Mouse (Mus musculus): ENCODE measurements around the gene Olfr283. TPM values are rescaled to one million over a fixed set of nuclear protein-coding genes. Genes with fewer than 3 reads are reported as not detected.
"Not testable (repeated sequence)": the region's sequence is repeated elsewhere in the genome, so short reads cannot be mapped to it uniquely, and the experiment has no call there.

Gene Olfr283
- polyA plus RNA-seq (2014; fragmentation: Nextera tagmentation; extraction: Ambion mirVana), result not detected in 2 replicates

DNA sequence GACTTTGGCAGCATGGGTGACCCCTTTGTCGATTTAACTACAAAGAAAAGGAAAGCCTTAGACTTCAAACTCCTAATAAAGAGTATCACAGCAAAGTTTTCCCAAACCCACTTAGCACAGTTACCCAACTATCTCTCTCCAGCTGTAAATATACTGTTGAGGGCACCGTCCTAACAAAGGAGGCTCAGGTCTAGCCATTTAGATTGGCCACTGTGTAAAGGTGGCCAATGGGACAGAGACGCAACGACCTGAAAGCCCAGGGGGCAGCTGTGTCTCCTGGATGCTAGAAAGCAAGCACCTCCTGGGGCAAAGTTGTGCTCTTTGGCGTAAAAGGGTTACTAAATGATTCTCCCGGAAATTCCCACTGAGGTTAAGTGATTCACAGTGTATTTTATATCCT, at the start of gene Olfr283:
Gene Olfr283 (minus strand): TSS at position 101 of the 400 bp plus-strand sequence.
- 85% methylated on average over 6 of the region's 6 CpGs for WGBS
- H3K9ac ChIP-seq (ENCODE audit: low read length), result no peak within 1 kb of the TSS
- no peak within 1 kb of the TSS for H3K4me2 ChIP-seq (ENCODE audit: low read depth, severe bottlenecking)
- no peak within 1 kb of the TSS for H3K4me3 ChIP-seq (ENCODE audit: low read depth, low read length)
- H3K27ac ChIP-seq (replicated peaks; ENCODE audit: low read depth, low read length), result no peak within 1 kb of the TSS
- H3K4me1 ChIP-seq (ENCODE audit: control insufficient read depth, insufficient read depth, low read length), result no peaks in the 10 kb centered on the region
- no peaks in the 10 kb centered on the region for H3K9me3 ChIP-seq (ENCODE audit: control insufficient read depth, low read length)
- no peaks in the 10 kb centered on the region for H3K36me3 ChIP-seq (ENCODE audit: control insufficient read depth, insufficient read depth, low read length)
- DNase-seq (ENCODE audit: low spot score), result no peak
- ATAC-seq (ENCODE audit: insufficient number of reproducible peaks, low FRiP score, low TSS enrichment, low read depth), result no peak
- H3K27me3 ChIP-seq (ENCODE audit: control insufficient read depth, insufficient read depth, low read length), result no peaks in the 10 kb centered on the region

DNA sequence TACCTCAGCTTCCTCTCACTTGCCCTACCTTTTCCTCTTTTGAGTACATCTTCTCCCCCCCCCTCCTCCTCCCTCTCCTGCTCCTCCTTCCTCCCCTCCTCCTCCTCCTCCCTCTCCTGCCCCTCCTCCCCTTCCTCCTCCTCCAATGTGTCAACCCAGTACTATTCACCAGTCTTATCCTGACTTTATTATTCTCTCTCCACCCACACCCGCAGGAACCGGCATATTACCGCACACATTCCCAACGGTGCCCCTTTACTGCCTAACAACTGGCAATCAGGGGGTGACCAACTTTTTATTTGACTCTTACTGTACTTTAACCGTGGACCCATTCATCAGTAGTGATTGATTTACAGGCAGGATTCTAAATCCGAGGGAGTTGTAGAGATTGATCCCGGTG, 44.4 kb upstream of the Olfr283 start:
- WGBS, result 72% methylated on average over 7 of the region's 7 CpGs
- Histone ChIP-seq H3K9ac (ENCODE audit: low read length) (no peak overlapping the region), H3K4me3 (ENCODE audit: low read depth, low read length) (no peak overlapping the region), H3K36me3 (ENCODE audit: control insufficient read depth, insufficient read depth, low read length) (no peaks in the 10 kb centered on the region), H3K4me2 (ENCODE audit: low read depth, severe bottlenecking) (no peak overlapping the region), H3K9me3 (ENCODE audit: control insufficient read depth, low read length) (no peaks in the 10 kb centered on the region), H3K27me3 (ENCODE audit: control insufficient read depth, insufficient read depth, low read length) (no peaks in the 10 kb centered on the region), H3K27ac (replicated peaks; ENCODE audit: low read depth, low read length) (no peak overlapping the region), H3K4me1 (ENCODE audit: control insufficient read depth, insufficient read depth, low read length) (peaks cover 7% of the 10 kb centered on the region; the same call in 1 of the 2 replicates)
- DNase-seq (ENCODE audit: low spot score) (no peak), ATAC-seq (ENCODE audit: insufficient number of reproducible peaks, low FRiP score, low TSS enrichment, low read depth) (no peak)

- no peak overlapping the region for H3K9ac ChIP-seq (ENCODE audit: low read length)
- ATAC-seq (ENCODE audit: insufficient number of reproducible peaks, low FRiP score, low TSS enrichment, low read depth), result no peak
- DNase-seq (ENCODE audit: low spot score), result no peak
- H3K36me3 ChIP-seq (ENCODE audit: control insufficient read depth, insufficient read depth, low read length), result no peaks in the 10 kb centered on the region
- H3K9me3 ChIP-seq (ENCODE audit: control insufficient read depth, low read length), result no peaks in the 10 kb centered on the region
- no peak overlapping the region for H3K4me3 ChIP-seq (ENCODE audit: low read depth, low read length)
- peaks cover 7% of the 10 kb centered on the region; the same call in 1 of the 2 replicates for H3K4me1 ChIP-seq (ENCODE audit: control insufficient read depth, insufficient read depth, low read length)
- no peak overlapping the region for H3K27ac ChIP-seq (replicated peaks; ENCODE audit: low read depth, low read length)
- no peak overlapping the region for H3K4me2 ChIP-seq (ENCODE audit: low read depth, severe bottlenecking)
- 64% methylated on average over 6 of the region's 6 CpGs for WGBS
- no peaks in the 10 kb centered on the region for H3K27me3 ChIP-seq (ENCODE audit: control insufficient read depth, insufficient read depth, low read length)
These were observed 44.0 kb upstream of the Olfr283 start for GRCm38 (mm10) chr15:98424753-98425152.

DNA sequence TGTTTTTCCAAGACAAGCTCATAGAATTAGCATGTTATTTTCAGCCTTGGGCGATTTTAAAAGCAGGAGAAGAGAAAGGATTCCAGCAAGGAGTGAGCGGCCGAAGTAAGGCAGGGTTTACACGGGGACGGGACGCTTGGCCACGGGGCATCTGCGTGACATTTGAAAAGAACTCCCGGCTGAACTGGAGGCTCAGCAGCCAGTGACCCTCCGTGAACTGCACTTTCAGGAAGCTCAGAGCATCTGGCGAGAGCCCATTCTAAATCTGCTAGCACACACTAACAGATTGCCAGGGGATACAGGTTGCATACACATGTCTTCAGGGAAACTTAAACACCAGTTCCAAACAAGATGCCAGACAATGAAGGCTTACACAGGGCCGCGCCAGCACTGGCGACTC, 43.6 kb upstream of the Olfr283 start:
- H3K36me3 ChIP-seq (ENCODE audit: control insufficient read depth, insufficient read depth, low read length), result no peaks in the 10 kb centered on the region
- WGBS, result 56% methylated on average over 14 of the region's 14 CpGs
- H3K27ac ChIP-seq (replicated peaks; ENCODE audit: low read depth, low read length), result no peak overlapping the region
- DNase-seq (ENCODE audit: low spot score), result peak; percentile 27
- ATAC-seq (ENCODE audit: insufficient number of reproducible peaks, low FRiP score, low TSS enrichment, low read depth), result no peak
- no peaks in the 10 kb centered on the region for H3K27me3 ChIP-seq (ENCODE audit: control insufficient read depth, insufficient read depth, low read length)
- H3K4me2 ChIP-seq (ENCODE audit: low read depth, severe bottlenecking), result no peak overlapping the region
- H3K4me3 ChIP-seq (ENCODE audit: low read depth, low read length), result no peak overlapping the region
- no peak overlapping the region for H3K9ac ChIP-seq (ENCODE audit: low read length)
- H3K4me1 ChIP-seq (ENCODE audit: control insufficient read depth, insufficient read depth, low read length), result peaks cover 7% of the 10 kb centered on the region; the same call in 1 of the 2 replicates
- H3K9me3 ChIP-seq (ENCODE audit: control insufficient read depth, low read length), result no peaks in the 10 kb centered on the region

DNA sequence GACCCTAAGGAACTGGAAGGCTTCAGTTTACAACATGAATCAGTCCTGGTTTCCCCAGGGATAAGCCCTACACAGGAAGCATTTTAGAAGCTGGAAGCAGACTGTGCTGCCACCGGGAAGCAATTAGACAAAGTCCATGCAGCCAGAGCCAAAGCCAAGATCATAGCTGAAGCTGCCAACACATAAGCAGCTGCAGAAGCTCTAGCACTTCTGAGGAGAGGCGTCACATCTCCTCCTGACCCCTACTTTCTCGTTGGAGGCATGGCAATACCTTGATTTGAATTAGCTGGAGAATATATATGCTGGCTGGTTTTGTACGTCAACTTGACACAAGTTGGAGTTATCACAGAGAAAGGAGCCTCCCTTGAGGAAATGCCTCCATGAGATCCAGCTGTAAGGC, 40.2 kb upstream of the Olfr283 start:
- H3K9ac ChIP-seq (ENCODE audit: low read length), result no peak overlapping the region
- DNase-seq (ENCODE audit: low spot score), result peak; percentile 18
- no peaks in the 10 kb centered on the region for H3K27me3 ChIP-seq (ENCODE audit: control insufficient read depth, insufficient read depth, low read length)
- no peak overlapping the region for H3K4me2 ChIP-seq (ENCODE audit: low read depth, severe bottlenecking)
- H3K4me3 ChIP-seq (ENCODE audit: low read depth, low read length), result no peak overlapping the region
- no peaks in the 10 kb centered on the region for H3K9me3 ChIP-seq (ENCODE audit: control insufficient read depth, low read length)
- peaks cover 7% of the 10 kb centered on the region; the same call in 1 of the 2 replicates for H3K4me1 ChIP-seq (ENCODE audit: control insufficient read depth, insufficient read depth, low read length)
- no peaks in the 10 kb centered on the region for H3K36me3 ChIP-seq (ENCODE audit: control insufficient read depth, insufficient read depth, low read length)
- no peak for ATAC-seq (ENCODE audit: insufficient number of reproducible peaks, low FRiP score, low TSS enrichment, low read depth)
- H3K27ac ChIP-seq (replicated peaks; ENCODE audit: low read depth, low read length), result no peak overlapping the region
- 66% methylated on average over 4 of the region's 4 CpGs for WGBS

DNA sequence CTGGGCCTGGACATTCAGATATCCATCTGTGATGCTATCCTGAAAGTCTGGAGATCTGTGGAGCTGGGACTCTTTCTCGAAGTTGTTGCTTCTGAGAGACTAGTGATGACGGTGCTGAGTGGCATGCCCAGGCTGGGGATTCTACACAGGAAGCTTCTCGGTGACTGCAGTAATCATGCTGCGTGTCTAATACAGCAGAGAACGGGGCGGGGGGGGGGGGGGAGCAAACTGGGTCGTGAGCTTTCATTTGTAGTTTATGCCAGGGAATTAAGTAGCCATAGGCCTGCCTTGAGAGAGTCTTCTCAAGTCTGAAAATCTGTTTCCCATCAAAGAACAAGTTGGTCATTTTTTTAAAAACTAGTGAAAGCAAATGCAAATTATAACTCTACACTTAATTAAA, 37.4 kb upstream of the Olfr283 start:
- Histone ChIP-seq H3K4me3 (ENCODE audit: low read depth, low read length) (no peak overlapping the region), H3K27ac (replicated peaks; ENCODE audit: low read depth, low read length) (no peak overlapping the region), H3K36me3 (ENCODE audit: control insufficient read depth, insufficient read depth, low read length) (no peaks in the 10 kb centered on the region), H3K4me1 (ENCODE audit: control insufficient read depth, insufficient read depth, low read length) (no peaks in the 10 kb centered on the region), H3K4me2 (ENCODE audit: low read depth, severe bottlenecking) (no peak overlapping the region), H3K27me3 (ENCODE audit: control insufficient read depth, insufficient read depth, low read length) (no peaks in the 10 kb centered on the region), H3K9me3 (ENCODE audit: control insufficient read depth, low read length) (no peaks in the 10 kb centered on the region), H3K9ac (ENCODE audit: low read length) (no peak overlapping the region)
- DNase-seq (ENCODE audit: low spot score) (peak; percentile 6), ATAC-seq (ENCODE audit: insufficient number of reproducible peaks, low FRiP score, low TSS enrichment, low read depth) (no peak)
- WGBS, result 72% methylated on average over 6 of the region's 7 CpGs

DNA sequence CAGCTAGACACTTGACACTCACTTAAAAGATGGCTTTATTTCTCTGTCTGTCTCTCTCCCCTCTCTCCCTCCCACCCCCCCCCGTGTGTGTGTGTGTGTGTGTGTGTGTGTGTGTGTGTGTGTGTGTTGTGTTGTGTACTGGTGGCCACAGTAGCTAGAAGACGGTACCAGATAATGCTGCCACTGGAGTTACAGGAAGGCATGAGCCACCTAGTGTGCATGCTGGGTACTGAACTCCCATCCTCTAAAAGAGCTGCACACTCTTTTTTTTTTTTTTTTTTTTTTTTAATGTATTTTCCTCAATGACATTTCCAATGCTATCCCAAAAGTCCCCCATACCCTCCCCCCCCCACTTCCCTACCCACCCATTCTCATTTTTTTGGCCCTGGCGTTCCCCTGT, 36.5 kb upstream of the Olfr283 start:
- peak; percentile 21 for DNase-seq (ENCODE audit: low spot score)
- not testable (repeated sequence) for H3K27me3 ChIP-seq (ENCODE audit: control insufficient read depth, insufficient read depth, low read length); ATAC-seq (ENCODE audit: insufficient number of reproducible peaks, low FRiP score, low TSS enrichment, low read depth); H3K9me3 ChIP-seq (ENCODE audit: control insufficient read depth, low read length); H3K9ac ChIP-seq (ENCODE audit: low read length); H3K4me3 ChIP-seq (ENCODE audit: low read depth, low read length); H3K4me2 ChIP-seq (ENCODE audit: low read depth, severe bottlenecking); H3K27ac ChIP-seq (replicated peaks; ENCODE audit: low read depth, low read length); H3K4me1 ChIP-seq (ENCODE audit: control insufficient read depth, insufficient read depth, low read length); H3K36me3 ChIP-seq (ENCODE audit: control insufficient read depth, insufficient read depth, low read length)
- 67% methylated on average over 1 of the region's 3 CpGs for WGBS

DNA sequence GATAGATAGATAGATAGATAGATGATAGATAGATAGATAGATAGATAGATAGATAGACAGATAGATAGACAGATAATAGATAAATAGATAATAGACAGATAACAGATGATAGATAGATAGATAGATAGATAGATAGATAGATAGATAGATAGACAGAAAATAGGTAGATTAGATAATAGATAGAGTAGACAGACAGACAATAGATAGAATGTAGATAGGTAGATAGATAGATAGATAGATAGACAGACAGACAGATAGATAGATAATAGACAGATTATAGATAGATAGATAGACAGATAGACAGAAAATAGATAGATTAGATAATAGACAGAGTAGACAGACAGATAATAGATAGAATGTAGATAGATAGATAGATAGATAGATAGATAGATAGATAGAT, 36.1 kb upstream of the Olfr283 start:
- H3K27ac ChIP-seq (replicated peaks; ENCODE audit: low read depth, low read length); H3K4me3 ChIP-seq (ENCODE audit: low read depth, low read length); H3K36me3 ChIP-seq (ENCODE audit: control insufficient read depth, insufficient read depth, low read length); H3K4me1 ChIP-seq (ENCODE audit: control insufficient read depth, insufficient read depth, low read length); H3K9me3 ChIP-seq (ENCODE audit: control insufficient read depth, low read length); DNase-seq (ENCODE audit: low spot score); H3K4me2 ChIP-seq (ENCODE audit: low read depth, severe bottlenecking); ATAC-seq (ENCODE audit: insufficient number of reproducible peaks, low FRiP score, low TSS enrichment, low read depth); H3K27me3 ChIP-seq (ENCODE audit: control insufficient read depth, insufficient read depth, low read length); H3K9ac ChIP-seq (ENCODE audit: low read length): not testable (repeated sequence)

- 73% methylated on average over 4 of the region's 4 CpGs for WGBS
- no peak overlapping the region for H3K9ac ChIP-seq (ENCODE audit: low read length)
- no peak for DNase-seq (ENCODE audit: low spot score)
- no peaks in the 10 kb centered on the region for H3K36me3 ChIP-seq (ENCODE audit: control insufficient read depth, insufficient read depth, low read length)
- no peaks in the 10 kb centered on the region for H3K4me1 ChIP-seq (ENCODE audit: control insufficient read depth, insufficient read depth, low read length)
- no peak for ATAC-seq (ENCODE audit: insufficient number of reproducible peaks, low FRiP score, low TSS enrichment, low read depth)
- no peak overlapping the region for H3K4me2 ChIP-seq (ENCODE audit: low read depth, severe bottlenecking)
- no peak overlapping the region for H3K4me3 ChIP-seq (ENCODE audit: low read depth, low read length)
- no peaks in the 10 kb centered on the region for H3K9me3 ChIP-seq (ENCODE audit: control insufficient read depth, low read length)
- H3K27ac ChIP-seq (replicated peaks; ENCODE audit: low read depth, low read length), result no peak overlapping the region
- H3K27me3 ChIP-seq (ENCODE audit: control insufficient read depth, insufficient read depth, low read length), result no peaks in the 10 kb centered on the region
These were observed 35.2 kb upstream of the Olfr283 start for GRCm38 (mm10) chr15:98415996-98416395.

Data from limb, embryonic 11.5 days (tissue).